Mouse (Mus musculus) T-helper 2 cell (primary cell): ENCODE measurements at regions not wholly inside any gene's neighbourhood (a gene's known extent, or its start where the extent isn't known, plus 50 kb on each side); places are given as distances from the start of the nearest gene placed in this dataset.
"Not testable (repeated sequence)": the region's sequence is repeated elsewhere in the genome, so short reads cannot be mapped to it uniquely, and the experiment has no call there.

Experiments used
- in situ Hi-C: fragments of 300-600 bp; cut with MboI, MseI; formaldehyde crosslinking; loops from one replicate; pipeline ENCODE4 v1.15.1; 2025; ENCODE audit warnings: high pct_unique_total_duplicates

- in situ Hi-C loops = not testable (repeated sequence)
These were observed 52.5 kb upstream of the Prr5 start for GRCm38 (mm10) chr15:84616880-84617279.

- in situ Hi-C loops = loop anchor here (5.0 kb wide), 1 partner anchor 77 kb away; no protein-coding TSS in a partner anchor
These were observed 55.6 kb upstream of the Prr5 start for GRCm38 (mm10) chr15:84613536-84614527.

GRCm38 (mm10) chr15:84612961-84613360, 55.3 kb upstream of the Rtl6 start:
- in situ Hi-C loops = loop anchor here (5.0 kb wide), 1 partner anchor 76 kb away; no protein-coding TSS in a partner anchor

- in situ Hi-C loops = loop anchor here (5.0 kb wide), 1 partner anchor 73 kb away; no protein-coding TSS in a partner anchor
These were observed 52.3 kb upstream of the Rtl6 start for GRCm38 (mm10) chr15:84609825-84610442.

GRCm38 (mm10) chr15:84609063-84609462, 51.4 kb upstream of the Rtl6 start:
- in situ Hi-C loops = no loop called here
